Mouse (Mus musculus): ENCODE data around the gene Zbtb16.

Zbtb16 gene

GRCm38 (mm10) chr9:48710355-48711295 lies 125.4 kb downstream of the Zbtb16 start:
- no peak for DNase-seq (ENCODE audit: low read depth, low spot score)

GRCm38 (mm10) chr9:48707824-48708229 lies 128.2 kb downstream of the Zbtb16 start:
- DNase-seq (ENCODE audit: low read depth, low spot score) = no peak

GRCm38 (mm10) chr9:48707134-48707823 lies 128.7 kb downstream of the Zbtb16 start:
- no peak for DNase-seq (ENCODE audit: low read depth, low spot score)

DNA sequence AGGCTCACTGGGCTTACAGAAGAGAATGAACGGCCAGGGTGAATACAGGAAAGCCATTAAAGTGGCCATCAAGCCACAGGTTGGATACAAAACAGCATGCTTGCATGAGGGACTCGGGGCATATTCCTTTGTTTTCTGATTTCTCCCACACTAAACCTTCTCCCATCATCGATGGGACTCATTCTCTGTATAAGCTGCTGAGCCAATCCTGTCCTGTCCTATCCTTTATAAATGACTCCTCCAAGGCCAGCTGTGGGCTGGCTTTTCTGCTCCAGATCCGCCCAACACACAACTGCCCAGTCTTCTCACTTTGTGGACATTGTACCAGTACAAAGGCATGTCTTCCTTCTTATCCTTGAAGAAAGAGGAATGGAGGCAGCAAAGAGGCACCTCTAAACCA lies 134.7 kb downstream of the Zbtb16 start:
- DNase-seq (ENCODE audit: low read depth, low spot score) = no peak

- no peak for DNase-seq (ENCODE audit: low read depth, low spot score)
These were observed 135.2 kb downstream of the Zbtb16 start for GRCm38 (mm10) chr9:48700871-48701270.

DNA sequence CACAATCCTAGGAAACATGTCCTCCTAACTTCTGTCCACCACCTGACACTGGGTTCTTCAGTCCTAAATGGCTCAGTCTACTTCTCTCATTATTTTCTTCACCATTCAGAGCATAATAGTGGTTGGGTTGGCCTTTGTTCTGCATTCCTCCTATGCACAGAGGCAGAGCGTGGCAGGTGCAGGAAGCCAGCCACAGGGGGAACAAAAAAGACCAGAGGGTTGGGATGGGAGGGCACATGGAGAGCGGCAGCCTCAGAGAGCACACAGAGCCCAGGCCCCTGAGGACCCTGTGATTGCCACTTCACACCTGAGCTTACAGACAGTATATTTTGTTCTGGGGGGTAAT lies 138.6 kb downstream of the Zbtb16 start:
- DNase-seq (ENCODE audit: low read depth, low spot score) = no peak

GRCm38 (mm10) chr9:48696731-48697469 lies 139.1 kb downstream of the Zbtb16 start:
- DNase-seq (ENCODE audit: low read depth, low spot score) = no peak

- no peak for DNase-seq (ENCODE audit: low read depth, low spot score)
These were observed 139.7 kb downstream of the Zbtb16 start for GRCm38 (mm10) chr9:48696330-48696729.

- no peak for DNase-seq (ENCODE audit: low read depth, low spot score)
These were observed 140.2 kb downstream of the Zbtb16 start for GRCm38 (mm10) chr9:48695796-48696195.

GRCm38 (mm10) chr9:48694616-48695061 lies 141.4 kb downstream of the Zbtb16 start:
- no peak for DNase-seq (ENCODE audit: low read depth, low spot score)

DNA sequence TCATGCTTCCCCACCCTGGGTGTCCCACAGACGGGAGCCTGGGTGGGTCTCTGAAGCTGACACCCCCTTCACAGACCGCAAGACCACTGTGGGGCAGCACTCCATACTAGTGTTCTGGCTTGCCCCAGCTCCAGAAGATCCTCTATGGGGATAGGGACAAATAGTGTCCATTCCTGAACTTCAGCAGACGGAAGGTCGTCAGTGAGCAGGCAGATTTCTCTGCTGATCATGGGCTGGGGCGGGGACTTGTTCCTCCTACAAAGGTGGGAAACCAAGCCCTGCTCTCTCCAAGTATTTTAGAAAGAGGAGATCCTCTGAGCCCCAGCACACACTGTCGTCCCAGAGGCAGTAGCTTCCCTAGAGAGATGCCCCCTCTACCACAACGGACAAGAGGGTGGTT lies 142.3 kb downstream of the Zbtb16 start:
- no peak for DNase-seq (ENCODE audit: low read depth, low spot score)

- no peak for DNase-seq (ENCODE audit: low read depth, low spot score)
These were observed 146.4 kb downstream of the Zbtb16 start for GRCm38 (mm10) chr9:48689718-48689980.

GRCm38 (mm10) chr9:48688859-48689717 lies 146.9 kb downstream of the Zbtb16 start:
- DNase-seq (ENCODE audit: low read depth, low spot score) = no peak

DNA sequence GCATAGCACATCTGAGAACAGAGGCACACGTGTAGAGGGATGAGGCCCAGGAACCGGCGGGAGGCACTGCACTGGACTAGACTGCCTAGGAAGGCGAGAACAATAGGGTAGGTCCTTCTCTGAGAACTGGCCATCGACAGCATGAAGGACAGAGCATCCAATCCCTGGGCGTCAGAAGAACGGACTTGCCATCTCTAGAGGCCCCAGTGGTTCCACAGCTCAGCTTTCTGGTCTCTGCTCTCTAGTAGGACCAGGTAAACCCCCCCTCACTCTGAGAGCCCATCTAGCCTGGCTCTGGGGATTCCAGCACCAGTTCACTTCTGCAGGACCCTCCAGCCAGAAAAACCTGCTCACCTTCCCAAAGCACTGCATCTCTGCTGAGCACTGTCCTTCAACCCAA lies 148.1 kb downstream of the Zbtb16 start:
- DNase-seq (ENCODE audit: low read depth, low spot score) = no peak

- no peak for DNase-seq (ENCODE audit: low read depth, low spot score)
These were observed 150.3 kb downstream of the Zbtb16 start for GRCm38 (mm10) chr9:48685721-48686120.

DNA sequence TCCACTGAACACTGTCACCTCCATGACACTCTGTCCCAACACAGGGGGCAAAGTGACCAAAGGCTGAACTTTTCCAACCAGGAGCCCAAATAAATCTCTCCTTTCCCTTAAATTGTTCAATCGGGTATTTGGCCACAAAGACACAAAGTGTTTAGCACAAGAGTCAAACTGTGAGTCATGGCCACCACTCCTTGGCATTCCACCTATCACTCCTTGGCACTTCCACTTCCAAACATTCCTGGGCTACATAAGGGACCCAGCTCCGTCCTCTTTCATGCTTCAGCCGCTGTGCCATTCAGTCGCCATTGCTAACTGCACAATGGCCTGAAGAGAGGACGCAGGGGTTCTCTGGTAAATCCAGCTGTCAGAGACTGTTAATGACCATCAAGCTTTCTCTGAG lies 151.9 kb downstream of the Zbtb16 start:
- no peak for DNase-seq (ENCODE audit: low read depth, low spot score)

DNA sequence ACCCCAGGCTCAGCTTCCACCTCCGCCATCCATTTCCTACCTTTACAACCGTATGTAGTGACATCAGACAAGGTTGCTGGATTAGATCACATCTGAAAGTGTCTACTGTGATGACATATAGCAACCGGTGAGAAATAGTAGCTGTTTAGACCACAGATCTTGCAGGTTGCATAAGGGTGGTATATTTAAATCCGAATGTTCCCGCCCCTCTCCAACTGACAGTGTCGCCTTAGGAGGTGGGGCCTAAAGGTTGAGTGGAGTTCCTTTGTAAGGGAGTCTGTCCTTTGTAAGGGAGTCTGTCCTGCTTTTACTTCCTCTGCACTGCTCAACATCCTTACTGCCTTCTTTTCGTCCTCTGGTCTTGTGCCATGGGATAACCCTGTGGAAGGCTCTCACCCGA lies 154.8 kb downstream of the Zbtb16 start:
- DNase-seq (ENCODE audit: low read depth, low spot score) = no peak

- no peak for DNase-seq (ENCODE audit: low read depth, low spot score)
These were observed 157.3 kb downstream of the Zbtb16 start for GRCm38 (mm10) chr9:48678426-48679358.

GRCm38 (mm10) chr9:48675151-48675790 lies 160.8 kb downstream of the Zbtb16 start:
- no peak for DNase-seq (ENCODE audit: low read depth, low spot score)

Data from CD4-positive, CD25-positive, alpha-beta regulatory T cell, adult 2 months (primary cell).